Mouse (Mus musculus) large intestine, adult 2 months (tissue): ENCODE results near the gene Gpr39. TPM values are rescaled to one million over a fixed set of nuclear protein-coding genes. Genes with fewer than 3 reads are reported as not detected.

Experiments used
- DNase-seq: peaks from one replicate; pipeline ENCODE4 v3.0.0-alpha.2; 2012; ENCODE audit warnings: low read depth, low spot score
- WGBS: fragments of 180-500 bp; shearing (Covaris S2); methylation state at CpG from one replicate; pipeline ENCODE4 v1.1.7; 2018; 5-methylcytosine and 5-hydroxymethylcytosine counted together
- polyA plus RNA-seq: library from polyadenylated mRNA; depleted of rRNA; stranded (reverse); fragments of >200 nt; gene quantifications from 2 replicates; pipeline ENCODE4 v1.2.3, GENCODE M21; 2012

Gpr39 gene
- polyA plus RNA-seq, 1 experiment = 9.2 TPM

- DNase-seq = no peak
- WGBS = 60% methylated on average over 15 of the region's 15 CpGs
Observed at GRCm38 (mm10) chr1:125759972-125760695, 83.3 kb downstream of the Gpr39 start.

GRCm38 (mm10) chr1:125760696-125761025, 83.9 kb downstream of the Gpr39 start:
- 76% methylated on average over 5 of the region's 5 CpGs for WGBS
- no peak for DNase-seq

GRCm38 (mm10) chr1:125762076-125762475, 85.3 kb downstream of the Gpr39 start:
- 95% methylated on average over 1 of the region's 1 CpGs for WGBS
- no peak for DNase-seq

- WGBS = 42% methylated on average over 4 of the region's 4 CpGs
- DNase-seq = peak; percentile 32
Observed at GRCm38 (mm10) chr1:125789804-125790203, 113.0 kb downstream of the Gpr39 start.

- 82% methylated on average over 5 of the region's 5 CpGs for WGBS
Observed at GRCm38 (mm10) chr1:125800506-125800905, 123.7 kb downstream of the Gpr39 start.

GRCm38 (mm10) chr1:125808426-125808825, 131.6 kb downstream of the Gpr39 start:
- DNase-seq = peak; percentile 16
- WGBS = 19% methylated on average over 2 of the region's 2 CpGs

More at GRCm38 (mm10) chr1:125800506-125800905, 123.7 kb downstream of the Gpr39 start:
- DNase-seq = no peak

- 80% methylated on average over 9 of the region's 9 CpGs for WGBS
- no peak for DNase-seq
Observed at GRCm38 (mm10) chr1:125813141-125813782, 136.5 kb downstream of the Gpr39 start.

GRCm38 (mm10) chr1:125821101-125821500, 144.3 kb downstream of the Gpr39 start:
- 95% methylated on average over 7 of the region's 7 CpGs for WGBS
- DNase-seq = no peak

DNA sequence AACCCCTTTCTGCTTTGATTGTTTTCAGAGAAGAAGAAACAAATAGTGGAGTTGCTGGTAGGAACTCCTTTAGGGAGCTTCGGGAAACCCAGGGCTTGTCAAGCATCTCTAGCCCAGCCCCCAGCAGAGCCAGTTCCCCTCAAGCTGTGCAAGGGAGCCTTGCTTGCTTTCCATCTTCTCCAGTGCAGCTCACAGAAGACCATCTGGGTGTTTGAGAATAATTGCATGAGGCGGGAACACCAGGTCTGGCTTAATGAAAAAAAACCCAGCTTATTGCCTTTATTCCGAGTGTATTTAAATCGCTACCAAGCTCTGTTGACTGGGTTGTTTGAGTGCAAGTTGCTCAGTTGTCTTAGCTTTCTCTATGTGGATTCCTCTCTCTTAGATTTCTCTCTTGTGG, 146.8 kb downstream of the Gpr39 start:
- no peak for DNase-seq

GRCm38 (mm10) chr1:125837507-125837906, 160.7 kb downstream of the Gpr39 start:
- DNase-seq = no peak
- WGBS = 6% methylated on average over 1 of the region's 1 CpGs

More for the DNA sequence above, 146.8 kb downstream of the Gpr39 start:
- WGBS = 92% methylated on average over 4 of the region's 4 CpGs

DNA sequence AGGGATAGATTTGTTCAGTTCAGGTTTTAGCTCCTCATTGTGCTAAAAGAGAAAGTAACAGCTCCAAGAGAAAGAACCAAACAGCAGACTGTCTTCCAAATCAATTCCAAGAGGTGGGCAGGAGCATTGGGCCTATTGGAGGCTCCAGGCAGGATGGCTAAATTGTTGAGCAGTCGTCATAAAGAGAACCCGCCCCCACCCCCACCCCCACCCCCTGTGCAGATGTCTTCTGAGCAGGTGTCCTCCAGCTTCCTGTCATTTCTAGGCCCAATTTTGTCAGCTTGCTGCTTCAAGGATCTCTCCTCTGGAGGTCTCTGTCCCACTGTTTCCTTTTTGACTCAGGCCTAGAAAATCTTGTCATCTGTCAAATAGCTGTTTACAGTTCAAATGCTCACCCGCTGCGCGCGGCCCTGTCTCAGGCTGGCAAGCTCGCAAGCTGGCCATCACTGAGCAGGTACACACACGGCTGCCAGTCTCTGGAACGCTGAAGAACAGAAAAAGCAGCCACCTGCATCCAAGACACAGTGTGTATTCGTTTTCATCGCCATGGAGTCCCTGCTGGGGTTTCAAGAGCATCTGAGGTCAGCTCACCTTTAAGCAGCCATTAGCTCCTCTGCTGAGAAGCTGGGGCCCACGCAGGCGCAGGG, 163.1 kb downstream of the Gpr39 start:
- DNase-seq = no peak
- 74% methylated on average over 13 of the region's 13 CpGs for WGBS

DNA sequence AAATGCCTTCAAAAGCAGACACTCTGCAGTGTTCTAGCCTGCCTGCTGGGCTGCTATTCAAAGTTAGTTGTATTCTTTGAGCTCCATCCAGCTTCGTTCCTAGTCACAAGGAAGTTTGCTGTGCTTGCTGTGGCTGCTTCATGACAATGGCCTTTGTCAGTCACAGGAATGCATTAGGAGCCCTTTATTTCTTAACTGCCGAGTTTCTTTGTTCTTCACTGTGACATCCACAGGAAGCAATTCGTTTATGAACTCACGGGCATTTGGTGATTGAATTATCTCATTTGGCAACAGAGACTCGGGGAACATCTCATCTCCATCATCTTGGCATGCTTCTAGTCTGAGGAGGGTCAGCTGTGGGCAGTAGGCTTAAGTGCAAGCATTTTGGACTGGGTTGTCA, 177.9 kb downstream of the Gpr39 start:
- 27% methylated on average over 5 of the region's 5 CpGs for WGBS
- DNase-seq = no peak

- WGBS = 82% methylated on average over 5 of the region's 5 CpGs
- DNase-seq = no peak
Observed at GRCm38 (mm10) chr1:125858631-125859030, 181.8 kb downstream of the Gpr39 start.

DNA sequence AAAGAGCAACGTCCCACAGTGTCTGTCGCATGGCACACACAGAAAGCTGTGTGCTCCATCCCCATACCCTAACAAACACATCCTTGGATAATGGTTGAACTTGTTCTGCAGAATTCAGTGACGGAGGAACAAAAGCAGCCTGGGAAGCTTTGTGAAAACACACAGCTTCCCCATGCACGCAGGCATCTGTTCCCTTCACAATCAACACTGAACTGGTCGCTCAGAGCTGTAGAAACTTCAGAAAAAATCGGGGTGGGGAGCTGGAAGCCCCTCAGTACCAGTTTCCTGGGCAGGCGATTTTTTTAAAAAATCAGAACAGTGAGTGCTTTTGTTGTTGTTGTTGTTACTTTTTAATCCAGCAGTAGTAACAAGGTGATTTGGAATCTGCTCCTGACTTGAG, 193.3 kb downstream of the Gpr39 start:
- DNase-seq = no peak
- WGBS = 68% methylated on average over 7 of the region's 7 CpGs

DNA sequence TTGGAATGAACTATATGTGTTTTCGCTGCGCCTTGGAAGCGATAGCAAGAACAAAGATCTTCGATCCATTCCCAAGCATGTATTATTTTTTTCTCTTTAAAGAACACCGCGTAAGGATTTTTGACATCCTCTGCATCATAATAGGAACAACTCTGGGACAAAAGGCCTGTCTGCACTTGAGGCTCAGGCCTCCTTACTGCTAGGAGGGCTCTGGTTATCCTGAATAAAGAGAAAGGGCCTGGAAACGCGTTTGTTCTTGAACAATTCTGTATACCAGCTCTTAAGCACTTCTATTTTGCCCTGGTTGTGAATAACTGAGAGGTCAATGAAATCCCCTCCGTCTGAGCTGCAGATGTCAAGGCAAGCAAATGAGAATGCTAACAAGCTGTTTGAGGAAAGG, 216.4 kb downstream of the Gpr39 start:
- WGBS = 86% methylated on average over 9 of the region's 9 CpGs
- DNase-seq = no peak

DNA sequence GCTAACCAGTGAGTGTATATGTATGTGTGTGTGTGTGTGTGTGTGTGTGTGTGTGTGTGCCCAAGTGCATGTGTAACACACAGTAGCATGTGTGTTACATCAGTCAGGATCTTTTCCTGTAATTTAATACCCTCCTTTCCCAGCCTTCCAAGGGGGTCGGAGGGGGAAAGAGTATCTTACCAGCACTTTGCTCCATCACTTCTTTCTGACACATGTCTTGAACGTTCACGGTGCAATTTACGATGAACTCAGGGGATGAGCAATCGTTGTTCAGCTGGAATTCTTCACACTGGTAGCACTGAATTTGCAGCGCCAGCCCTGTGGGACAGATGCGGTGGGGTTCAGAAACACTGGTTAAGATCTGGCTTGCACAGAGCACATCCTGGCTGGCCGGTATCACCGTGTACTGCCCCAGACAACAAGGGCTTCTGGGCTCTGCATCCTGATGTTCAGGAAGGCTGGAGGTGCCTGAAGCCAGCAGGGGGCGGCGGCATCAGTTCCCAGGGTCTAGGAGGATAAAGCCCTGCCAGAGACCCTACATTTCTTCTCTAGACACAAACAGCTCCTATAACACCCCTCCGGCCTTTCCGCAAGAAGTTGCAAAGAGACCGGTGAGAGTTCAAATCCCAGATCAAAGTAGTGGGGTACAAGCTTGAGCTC, 233.5 kb downstream of the Gpr39 start:
- WGBS = 18% methylated on average over 14 of the region's 14 CpGs
- no peak for DNase-seq

GRCm38 (mm10) chr1:125910871-125911265, 234.1 kb downstream of the Gpr39 start:
- WGBS = 6% methylated on average over 9 of the region's 9 CpGs
- no peak for DNase-seq

GRCm38 (mm10) chr1:125911337-125911900, 234.6 kb downstream of the Gpr39 start:
- DNase-seq = no peak
- WGBS = under 1% methylated on average over 35 of the region's 35 CpGs

GRCm38 (mm10) chr1:125911901-125912445, 235.2 kb downstream of the Gpr39 start:
- no peak for DNase-seq
- under 1% methylated on average over 43 of the region's 43 CpGs for WGBS
